Mouse (Mus musculus): ENCODE data around the gene Fgfr2.

The Fgfr2 gene

DNA sequence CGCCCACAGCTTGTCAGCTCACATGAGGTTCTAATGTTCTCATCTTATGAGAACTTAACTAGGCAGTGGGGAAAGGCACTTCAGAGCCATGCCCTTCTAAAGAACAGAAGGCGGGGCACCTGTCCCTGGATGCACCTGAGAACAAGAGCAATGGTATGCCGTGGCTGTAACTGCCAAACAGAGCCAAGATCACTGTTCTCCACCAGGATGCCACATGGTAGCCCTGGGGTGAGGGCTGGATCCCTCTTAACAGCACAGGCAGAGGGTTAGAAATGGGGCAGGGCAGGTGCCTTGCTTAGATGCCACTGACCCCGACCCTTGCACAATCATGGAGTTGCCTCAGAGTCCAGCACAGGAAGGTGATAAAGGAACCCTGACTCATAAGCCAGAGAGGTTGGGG lies 2903.3 kb downstream of the Fgfr2 start:
- no peak for DNase-seq

DNA sequence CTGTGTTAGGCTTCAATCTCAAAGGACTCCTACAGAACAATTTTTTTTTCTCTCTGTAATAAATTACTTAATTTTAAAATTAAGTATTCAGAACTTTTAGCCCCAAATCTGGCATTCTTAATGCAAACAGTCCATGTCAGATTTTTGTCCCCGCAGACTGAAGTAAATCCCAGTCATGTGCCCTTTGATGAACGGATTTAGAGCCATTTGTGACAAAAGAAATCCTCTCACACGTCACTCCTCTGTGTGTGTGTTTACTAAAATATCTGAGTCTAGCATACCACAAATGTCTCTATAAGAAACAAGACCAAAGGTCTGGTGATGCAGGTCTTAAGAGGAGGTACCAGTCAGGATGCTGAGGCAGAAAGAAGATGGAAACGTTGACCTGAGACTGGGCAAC lies 2906.9 kb downstream of the Fgfr2 start:
- no peak for DNase-seq

DNA sequence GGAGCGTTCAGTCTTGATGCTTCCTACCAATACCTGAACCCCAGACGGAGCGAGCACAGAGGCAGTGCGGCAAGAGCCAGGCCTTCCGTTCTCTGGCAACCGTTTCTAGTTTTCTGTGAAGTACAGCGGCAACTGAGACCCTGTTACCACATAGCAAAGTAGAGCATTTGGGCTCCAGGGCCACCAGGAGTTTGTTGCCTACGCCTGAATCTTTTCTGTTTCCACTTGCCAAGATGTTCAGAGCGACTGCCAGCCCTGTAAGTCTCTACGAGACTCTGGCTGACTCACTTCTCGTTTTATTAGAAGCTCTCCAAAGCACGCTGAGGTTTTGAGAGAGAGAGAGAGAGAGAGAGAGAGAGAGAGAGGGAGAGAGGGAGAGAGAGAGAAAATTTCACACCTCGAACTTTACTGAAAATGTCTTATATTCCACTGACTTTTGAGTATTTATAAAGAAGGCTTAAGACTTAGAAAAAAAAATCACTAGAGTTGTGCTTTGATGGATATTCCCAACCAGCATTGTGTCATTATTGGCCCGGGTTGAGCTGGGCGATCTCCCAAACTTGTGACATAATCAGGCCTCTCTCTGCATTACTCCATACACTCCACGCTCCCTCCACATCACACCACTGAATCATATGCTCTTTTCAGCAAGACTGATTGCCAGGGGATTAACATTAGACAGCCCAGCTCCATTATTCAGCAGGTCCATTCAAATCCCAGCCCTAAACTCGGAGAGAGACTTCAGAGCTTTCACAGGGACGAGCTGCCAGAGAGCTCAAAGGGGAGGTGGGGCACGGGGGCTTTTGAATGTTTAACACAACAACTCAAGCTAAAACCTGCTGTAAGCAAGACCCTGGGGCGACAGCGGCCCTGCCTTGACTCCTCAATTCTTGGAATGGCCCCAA lies 2907.6 kb downstream of the Fgfr2 start:
- DNase-seq = peak; percentile 16 to 43

DNA sequence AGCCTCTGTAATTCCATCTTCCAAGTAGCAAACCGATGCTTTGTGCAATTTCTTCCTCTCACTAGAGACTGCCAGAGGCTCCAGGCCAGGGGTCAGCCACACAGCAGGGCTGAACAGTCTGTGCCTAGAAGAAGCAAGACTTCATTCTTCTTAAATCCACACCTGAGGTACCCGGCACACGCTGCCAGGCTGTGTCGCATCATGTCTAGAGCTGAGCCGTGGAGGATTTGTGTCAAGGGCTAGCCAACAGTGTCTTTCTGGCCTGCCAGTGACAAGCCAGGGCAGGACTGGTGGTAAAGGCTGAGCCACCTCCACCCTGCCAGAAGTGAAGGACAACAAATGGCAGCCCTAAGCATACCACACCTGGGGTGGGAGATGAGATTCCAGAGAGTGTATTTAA lies 2910.0 kb downstream of the Fgfr2 start:
- DNase-seq = no peak

DNA sequence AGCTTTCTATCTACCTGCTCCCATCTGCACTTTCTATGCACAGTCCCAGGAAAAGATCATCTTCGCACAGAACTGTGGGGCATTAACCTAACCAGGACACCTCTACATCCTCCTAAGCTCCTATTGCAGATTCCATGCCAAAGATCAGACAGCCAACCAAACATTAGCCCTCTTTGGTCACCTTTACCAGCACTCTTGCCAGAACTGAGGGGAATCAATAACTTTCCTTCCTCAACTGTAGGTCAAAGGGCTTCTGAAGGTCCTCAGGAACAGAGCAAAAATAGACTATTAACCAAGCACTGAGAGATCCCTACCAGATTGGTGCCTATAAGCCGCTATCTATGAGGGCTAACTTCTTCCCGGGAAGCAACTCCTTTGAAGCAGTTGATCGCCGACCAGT lies 2911.7 kb downstream of the Fgfr2 start:
- DNase-seq = no peak

DNA sequence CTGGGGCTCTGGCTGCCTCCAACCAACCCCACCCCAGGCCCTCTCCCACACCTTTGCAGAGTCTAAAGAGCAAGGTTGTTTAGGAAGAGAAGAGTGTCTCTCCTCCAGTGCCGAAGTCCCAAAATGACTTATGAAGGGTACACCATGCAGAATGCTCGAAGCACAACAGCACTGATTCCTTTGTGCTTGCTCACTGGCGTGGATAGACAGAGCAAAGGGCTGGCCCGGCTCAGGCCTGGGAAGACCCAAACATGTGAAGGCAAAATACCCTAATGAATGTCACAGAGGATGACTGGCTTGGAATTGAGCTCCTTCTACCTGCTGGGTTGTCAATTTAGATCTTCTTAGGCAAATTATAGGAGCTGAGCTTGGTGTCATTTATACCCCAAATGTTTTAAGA lies 2914.5 kb downstream of the Fgfr2 start:
- DNase-seq = no peak

DNA sequence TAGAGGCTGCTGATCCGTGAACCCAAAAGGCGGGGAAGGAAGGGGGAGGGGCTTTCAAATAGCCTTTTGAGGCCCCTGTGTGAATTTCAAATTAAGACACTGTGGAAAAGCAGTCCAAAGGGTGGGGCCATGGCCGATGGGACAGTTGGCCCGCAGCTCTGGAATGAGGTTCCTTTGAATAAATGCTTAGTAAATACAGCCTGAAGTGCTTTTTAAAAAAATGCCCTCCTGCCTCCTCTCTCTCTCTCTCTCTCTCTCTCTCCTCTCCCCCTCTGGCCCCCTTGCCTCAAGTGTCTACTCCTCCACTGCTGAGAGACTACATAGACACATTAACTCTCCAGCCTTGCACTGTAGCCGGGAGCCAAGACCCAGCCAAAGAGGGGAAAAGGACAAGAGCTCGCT lies 2917.0 kb downstream of the Fgfr2 start:
- DNase-seq = no peak

DNA sequence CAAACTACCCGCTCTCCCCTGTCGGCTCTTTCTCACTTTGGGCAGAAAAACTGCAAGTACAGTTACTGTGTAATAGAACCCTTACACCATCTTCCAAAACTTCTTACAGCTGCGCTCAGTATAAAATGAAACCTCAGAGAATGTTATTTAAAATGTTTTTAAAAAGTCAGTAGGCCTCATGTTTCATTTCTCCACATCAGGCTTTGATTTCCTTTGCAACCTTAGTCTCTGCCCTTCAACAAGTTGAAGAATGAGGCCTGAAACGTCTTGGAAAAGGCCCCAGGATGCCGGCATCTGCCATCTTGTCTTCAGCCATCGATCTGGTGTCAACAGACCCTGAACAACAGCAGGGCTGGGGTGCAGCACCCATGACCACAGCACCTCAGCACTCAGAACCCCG lies 2918.0 kb downstream of the Fgfr2 start:
- DNase-seq = no peak

DNA sequence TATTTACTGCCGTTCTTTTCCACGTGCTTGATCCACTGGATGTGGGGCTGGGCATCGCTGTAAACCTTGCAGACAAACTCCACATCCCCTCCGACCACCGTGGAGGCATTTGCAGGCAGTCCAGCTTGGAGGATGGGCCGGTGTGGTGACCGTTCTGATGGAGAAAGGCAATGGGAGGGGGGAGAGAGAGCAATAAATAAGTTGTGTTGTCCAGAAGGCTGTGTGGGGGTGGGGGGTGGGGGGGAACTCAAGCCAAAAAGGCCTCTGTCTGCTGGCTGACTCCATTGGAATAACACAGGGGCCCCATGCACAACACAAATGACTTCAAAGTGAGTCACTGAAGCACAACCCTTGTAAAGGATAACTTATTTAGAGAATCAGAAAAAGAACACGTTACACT lies 2922.1 kb downstream of the Fgfr2 start:
- DNase-seq = no peak

DNA sequence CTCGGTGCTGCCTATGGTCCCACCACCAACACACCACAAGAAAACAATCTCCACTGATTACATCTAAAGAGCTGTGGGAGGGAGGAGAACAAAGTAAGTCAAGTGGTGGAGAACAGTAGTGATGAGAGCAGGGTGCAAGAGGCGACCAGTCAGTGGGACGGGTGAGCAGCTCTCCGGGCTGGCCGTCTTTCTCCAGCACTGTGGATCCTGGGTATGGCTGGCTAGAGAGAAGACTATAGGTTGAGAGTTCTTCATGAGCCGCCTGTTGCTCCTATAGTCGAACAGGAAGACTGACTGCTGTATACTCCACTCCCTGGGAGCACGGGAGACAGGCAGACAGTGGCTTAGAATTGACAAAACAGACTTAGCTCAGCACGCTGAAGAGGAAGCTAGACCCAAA lies 2923.2 kb downstream of the Fgfr2 start:
- DNase-seq = no peak

DNA sequence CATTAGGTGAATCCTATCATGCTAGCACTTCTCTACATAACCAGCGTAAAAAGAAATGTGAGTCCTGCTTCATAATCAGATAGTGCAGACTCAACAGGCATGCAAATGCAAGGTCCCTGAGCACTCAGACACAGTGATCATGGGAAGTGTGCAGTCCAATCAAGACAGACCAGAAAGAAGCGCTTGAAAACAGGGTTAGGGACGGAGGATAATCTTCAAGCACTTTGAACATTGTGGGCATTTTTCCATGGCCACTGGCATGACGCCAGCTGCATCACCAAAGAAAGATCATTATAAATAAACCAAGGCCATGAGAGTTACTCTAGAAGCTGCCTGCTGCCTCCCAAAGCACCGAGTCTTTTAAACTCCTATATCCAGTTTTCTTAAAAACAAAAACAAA lies 2923.8 kb downstream of the Fgfr2 start:
- DNase-seq = peak in 1 of 2 experiments; percentile 17

DNA sequence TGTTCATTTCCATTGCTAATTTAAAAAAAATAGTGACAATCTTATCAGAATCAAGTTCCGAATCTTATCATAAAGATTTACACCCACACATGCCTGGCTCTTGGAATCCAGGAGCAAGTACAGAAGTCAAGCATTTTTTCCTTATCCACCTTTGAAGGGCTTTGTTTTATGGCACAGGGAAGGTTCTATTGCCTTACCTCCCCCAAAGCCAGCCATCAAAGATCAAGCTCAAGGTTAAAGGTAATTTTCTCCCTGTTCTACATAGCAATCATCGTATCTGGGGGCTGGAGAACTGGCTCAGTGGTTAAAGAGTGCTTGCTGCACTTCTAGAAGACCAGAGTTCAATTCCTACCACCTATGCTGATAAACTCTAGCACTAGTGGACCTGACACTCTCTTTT lies 2928.1 kb downstream of the Fgfr2 start:
- no peak for DNase-seq

DNA sequence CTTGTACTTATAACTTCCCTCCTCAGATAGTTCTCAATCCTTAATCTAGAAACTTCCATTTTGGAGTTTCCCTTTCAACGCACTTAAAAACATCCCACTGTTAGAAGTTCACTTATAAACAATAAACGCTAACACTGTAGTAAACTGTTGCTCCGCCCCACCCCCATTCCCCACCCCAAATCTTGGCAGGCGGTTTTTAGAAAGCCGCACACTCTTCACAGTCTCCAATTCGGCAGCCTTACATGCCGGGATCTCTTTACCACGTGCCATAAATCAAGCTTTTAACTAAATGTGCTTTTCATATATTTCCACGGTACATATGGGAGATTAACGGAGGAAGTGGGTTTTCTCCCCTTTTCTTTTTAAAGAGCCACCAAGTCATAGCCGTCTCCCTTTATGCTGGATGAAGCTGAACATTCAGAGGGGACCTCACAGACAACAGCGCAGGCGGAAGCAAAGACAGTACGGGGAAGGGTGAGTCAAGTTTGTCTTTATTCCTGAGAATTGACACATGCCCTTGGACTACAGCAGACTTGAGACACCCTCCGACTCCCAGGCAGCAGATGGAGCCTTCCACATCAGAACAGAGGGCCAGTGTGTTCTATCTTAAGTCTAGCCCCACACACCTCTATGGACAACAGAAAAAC lies 2932.7 kb downstream of the Fgfr2 start:
- DNase-seq = no peak

DNA sequence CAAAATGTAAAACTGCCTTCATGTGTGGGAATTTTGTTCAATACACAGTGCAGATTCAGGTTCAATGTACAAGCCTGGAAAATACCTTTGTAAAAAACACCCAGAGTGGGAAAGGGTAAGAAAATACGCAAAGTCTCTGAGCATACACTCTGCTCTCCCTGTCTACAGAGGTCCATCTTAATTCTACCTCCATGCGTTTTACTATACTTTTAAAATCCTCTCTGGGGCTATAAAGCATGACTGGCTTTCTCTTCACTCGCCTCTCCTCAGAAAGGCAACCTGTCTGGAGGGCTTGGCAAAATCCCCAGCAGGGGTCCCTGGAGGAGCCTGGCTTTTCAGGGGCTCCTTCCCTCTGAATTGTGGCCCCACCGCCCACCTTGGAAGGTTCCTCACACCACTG lies 2933.2 kb downstream of the Fgfr2 start:
- no peak for DNase-seq

DNA sequence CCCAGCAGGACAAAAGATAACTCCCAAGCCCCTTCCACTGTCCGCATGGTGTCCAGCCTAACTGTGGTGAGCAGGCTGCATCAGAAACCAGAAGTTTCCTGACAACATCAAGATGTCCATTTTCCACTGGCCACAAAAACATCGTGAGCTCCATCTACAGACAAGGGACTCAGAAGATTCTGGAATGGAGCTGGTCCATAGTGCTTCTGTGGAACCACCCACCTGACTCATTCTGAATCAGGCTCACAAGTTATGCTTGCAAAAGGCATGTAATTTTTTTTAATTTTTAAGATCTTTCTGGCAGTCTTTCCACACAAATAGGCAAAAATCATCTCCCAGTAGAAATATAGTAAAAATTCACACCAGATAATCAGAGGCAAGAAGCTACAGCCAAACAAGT lies 2935.0 kb downstream of the Fgfr2 start:
- DNase-seq = no peak

DNA sequence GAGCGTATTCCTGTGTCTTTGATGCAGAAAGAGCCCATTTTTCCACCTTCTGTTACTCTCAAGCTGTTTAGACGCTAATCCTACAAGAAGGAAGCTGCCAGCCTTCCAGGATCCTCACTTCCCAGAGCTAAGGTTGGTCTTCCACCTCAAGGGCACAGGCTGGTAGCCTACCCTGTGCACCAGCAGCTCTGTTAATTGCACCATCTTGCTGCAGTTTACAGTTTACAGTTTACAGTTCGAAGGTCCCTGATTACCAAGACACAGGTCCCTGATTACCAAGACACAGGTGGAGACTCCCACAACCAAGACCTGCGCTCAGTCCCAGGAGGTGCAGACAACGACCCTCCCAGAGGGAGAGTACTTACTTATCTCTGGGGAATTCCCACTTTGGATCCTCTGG lies 2938.3 kb downstream of the Fgfr2 start:
- no peak for DNase-seq

DNA sequence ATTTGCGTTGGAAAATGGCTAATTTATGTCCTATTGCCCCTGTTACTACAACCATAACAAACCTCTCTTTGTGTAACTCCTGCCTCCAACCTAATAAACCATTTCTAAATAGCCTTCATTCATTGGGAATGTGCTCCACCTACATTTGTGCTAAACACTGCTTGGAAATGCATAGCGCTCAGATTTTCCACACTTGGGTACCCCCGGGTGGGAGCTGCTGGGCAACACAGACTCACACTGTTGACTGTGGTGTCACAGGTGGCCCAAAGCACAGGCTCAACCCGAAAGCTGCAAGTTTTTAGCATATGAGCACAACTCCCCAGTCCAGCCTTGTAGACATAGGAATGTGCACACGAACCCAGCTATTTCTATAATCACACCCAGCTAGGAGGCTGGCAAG lies 2939.2 kb downstream of the Fgfr2 start:
- DNase-seq = no peak

DNA sequence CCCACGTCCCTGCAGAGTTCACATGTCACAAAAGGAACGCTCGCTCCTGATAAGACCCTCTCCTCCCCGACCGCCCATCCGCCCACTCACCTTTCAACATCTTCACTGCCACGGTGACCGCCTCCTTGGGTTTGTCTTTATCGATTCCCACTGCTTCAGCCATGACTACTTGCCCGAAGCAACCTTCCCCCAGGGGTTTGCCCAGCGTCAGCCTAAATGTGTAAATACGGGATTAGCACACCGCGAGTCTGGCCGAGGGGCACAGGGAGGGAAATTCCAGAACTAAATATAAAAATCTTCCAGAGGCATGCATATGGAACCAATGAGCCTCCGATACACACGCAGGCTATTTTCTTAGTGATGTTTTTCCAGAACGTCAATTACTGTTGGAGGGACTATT lies 2940.6 kb downstream of the Fgfr2 start:
- DNase-seq = no peak

DNA sequence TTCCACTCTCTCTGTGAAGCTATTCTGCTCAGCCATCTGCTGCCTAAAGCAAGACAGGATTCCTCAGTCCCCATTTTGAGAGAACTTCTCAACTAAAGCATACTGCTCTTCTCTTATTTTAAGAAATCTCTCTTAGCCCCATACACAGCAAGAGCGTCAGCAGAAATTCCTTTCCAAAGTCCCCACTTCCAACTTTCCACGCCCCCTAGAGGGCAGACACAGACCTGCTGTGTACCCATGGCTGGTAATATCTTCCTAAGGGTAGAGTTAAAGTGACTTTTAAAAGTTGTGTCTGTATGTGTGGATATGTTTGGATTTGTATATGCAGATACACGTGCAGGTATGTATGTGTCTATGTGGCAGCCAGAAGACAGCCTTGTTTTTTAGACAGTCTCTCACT lies 2944.2 kb downstream of the Fgfr2 start:
- no peak for DNase-seq

DNA sequence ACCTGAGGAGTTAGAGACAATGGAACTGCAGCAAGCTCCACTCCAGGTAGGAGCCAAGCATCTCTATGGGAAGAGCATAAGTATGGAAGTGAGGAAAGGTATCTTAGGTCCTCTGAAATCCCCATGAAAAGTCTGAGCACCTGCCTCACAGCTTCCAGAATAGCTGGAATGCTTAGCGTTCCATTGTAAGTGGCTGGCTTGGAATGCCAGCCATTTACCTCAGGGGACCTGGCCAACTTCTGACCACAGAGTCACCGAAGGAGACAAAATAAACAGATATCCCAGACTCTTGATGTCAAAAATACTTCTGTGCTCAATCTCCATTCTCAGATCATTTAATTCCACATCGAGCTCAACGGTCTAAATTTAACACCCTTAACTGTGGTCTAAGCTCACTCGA lies 2946.1 kb downstream of the Fgfr2 start:
- no peak for DNase-seq

DNA sequence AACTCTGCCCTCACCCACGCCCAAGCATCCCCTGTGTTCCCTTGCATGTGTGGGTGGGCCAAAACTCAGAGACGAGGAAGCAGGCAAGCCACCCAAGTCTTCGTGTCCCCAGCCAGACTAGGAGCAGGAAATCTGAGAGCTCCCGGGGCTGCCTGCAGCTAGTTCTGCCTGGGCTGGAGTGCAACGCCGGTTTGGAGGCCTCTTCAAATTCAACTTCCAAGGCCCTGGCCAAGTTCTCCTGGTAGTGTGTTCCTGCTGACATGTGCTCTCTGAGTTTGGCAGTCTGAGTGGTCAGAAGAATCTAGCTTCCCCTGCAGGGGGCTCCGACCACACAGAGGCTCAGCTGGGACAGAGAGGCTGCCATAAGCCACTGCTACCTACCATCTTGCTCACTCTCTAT lies 2948.6 kb downstream of the Fgfr2 start:
- DNase-seq = peak in 1 of 2 experiments; percentile 5

DNA sequence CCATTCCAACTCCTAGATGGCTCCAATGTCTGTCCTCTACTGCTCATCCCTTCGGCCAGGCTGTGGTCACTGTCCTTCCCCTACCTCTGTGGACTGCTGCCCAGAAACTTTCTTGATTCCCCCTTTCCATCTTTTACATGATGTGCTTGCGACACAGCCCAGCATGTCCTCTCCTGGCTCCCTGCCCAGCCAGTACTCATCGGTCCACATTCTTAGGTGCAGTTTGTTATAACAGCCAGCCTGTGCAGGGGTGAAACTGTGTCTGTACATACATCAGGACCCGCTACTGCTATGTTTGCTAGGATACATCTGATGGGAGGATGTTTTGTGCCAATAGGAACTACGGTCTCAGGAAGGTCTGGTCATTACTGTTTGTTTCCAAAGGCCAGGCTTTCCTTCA lies 2949.2 kb downstream of the Fgfr2 start:
- DNase-seq = peak in 1 of 2 experiments; percentile 17

DNA sequence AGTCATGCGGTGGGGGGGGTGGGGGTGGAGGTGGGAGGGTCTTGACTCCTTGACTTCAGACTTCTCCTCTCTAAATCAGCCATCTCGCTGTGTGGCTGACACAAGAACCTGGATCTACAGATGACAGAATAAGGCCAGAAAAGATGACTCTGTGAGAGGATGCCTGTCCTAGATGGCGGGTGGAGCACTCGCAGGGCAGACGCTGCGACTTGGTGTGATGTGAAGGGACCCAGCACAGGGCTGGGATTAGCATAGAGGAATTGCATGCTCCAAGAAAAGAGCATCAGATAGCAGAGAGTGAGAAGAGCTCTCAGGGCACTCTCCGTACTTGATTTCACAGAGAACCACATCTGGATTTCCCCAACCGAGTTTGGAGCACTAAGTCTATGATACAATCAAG lies 2953.0 kb downstream of the Fgfr2 start:
- DNase-seq = no peak

DNA sequence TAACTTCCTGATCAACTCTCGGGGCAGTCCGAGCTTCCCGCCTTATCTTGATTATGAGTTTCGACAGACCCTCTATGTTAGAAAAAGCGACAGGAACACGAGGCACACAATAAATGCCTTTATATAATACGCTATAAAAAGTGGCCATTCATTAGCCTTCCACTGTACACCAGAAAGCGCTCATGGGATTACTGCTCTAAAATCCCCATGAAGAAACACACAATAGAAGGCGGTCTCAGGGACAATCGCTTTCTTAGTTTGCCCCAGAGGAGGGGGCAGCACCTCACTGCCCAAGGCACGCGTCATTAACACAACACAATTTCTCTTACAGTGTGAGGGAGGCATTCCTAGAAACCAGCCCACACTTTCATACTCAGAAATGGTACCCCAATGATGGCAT lies 2954.9 kb downstream of the Fgfr2 start:
- DNase-seq = no peak

DNA sequence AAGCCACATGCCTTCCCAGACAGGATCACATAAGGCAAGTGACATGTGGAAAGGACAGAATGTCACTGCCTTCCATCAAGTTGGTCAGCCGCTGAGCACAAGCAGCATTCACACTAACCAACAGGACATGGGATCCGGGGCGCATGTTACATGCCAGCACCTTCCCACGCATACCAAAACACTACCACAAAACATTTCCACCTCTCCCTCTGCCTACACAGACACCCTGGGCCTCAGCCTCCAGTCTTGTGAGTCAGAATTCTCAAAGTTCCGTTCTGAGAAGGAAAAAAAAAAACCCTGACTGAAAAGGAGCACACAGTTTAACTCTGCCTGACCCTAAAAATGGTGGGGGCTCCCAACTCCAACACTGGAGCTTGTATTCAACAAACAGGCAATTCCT lies 2955.9 kb downstream of the Fgfr2 start:
- no peak for DNase-seq
